Mouse (Mus musculus): ENCODE data around the gene Rere.

Gene Rere

GRCm38 (mm10) chr4:150608670-150609069 is 327.2 kb downstream of the Rere start:
- DNase-seq (ENCODE audit: low spot score): no peak

GRCm38 (mm10) chr4:150613715-150614114 is 332.3 kb downstream of the Rere start:
- DNase-seq (ENCODE audit: low spot score): no peak

GRCm38 (mm10) chr4:150615251-150616028 is 334.0 kb downstream of the Rere start:
- no peak for DNase-seq (ENCODE audit: low spot score)

- DNase-seq (ENCODE audit: low spot score): no peak
These were observed 334.6 kb downstream of the Rere start for GRCm38 (mm10) chr4:150616029-150616420.

- no peak for DNase-seq (ENCODE audit: low spot score)
These were observed 335.4 kb downstream of the Rere start for GRCm38 (mm10) chr4:150616841-150617240.

- no peak for DNase-seq (ENCODE audit: low spot score)
These were observed 337.6 kb downstream of the Rere start for GRCm38 (mm10) chr4:150619011-150619410.

- no peak for DNase-seq (ENCODE audit: low spot score)
These were observed 341.2 kb downstream of the Rere start for GRCm38 (mm10) chr4:150622641-150623040.

- no peak for DNase-seq (ENCODE audit: low spot score)
These were observed 342.9 kb downstream of the Rere start for GRCm38 (mm10) chr4:150624214-150624823.

GRCm38 (mm10) chr4:150624933-150625332 is 343.5 kb downstream of the Rere start:
- DNase-seq (ENCODE audit: low spot score): no peak

GRCm38 (mm10) chr4:150625425-150625824 is 344.0 kb downstream of the Rere start:
- DNase-seq (ENCODE audit: low spot score): peak; percentile 61

GRCm38 (mm10) chr4:150625951-150626732 is 344.7 kb downstream of the Rere start:
- peak; percentile 63 for DNase-seq (ENCODE audit: low spot score)

GRCm38 (mm10) chr4:150629266-150629665 is 347.8 kb downstream of the Rere start:
- DNase-seq (ENCODE audit: low spot score): no peak

GRCm38 (mm10) chr4:150635568-150635967 is 354.1 kb downstream of the Rere start:
- DNase-seq (ENCODE audit: low spot score): no peak

- no peak for DNase-seq (ENCODE audit: low spot score)
These were observed 355.2 kb downstream of the Rere start for GRCm38 (mm10) chr4:150636635-150637034.

- no peak for DNase-seq (ENCODE audit: low spot score)
These were observed 362.9 kb downstream of the Rere start for GRCm38 (mm10) chr4:150644299-150644698.

GRCm38 (mm10) chr4:150649327-150649726 is 367.9 kb downstream of the Rere start:
- DNase-seq (ENCODE audit: low spot score): no peak

GRCm38 (mm10) chr4:150651390-150652277 is 370.2 kb downstream of the Rere start, which contains the start of gene Slc45a1:
Slc45a1 (minus strand) TSS chr4:150652174.
- no peak for DNase-seq (ENCODE audit: low spot score)

GRCm38 (mm10) chr4:150653072-150653599 is 371.7 kb downstream of the Rere start:
- no peak for DNase-seq (ENCODE audit: low spot score)

GRCm38 (mm10) chr4:150655989-150656388 is 374.5 kb downstream of the Rere start:
- peak; percentile 81 for DNase-seq (ENCODE audit: low spot score)

- DNase-seq (ENCODE audit: low spot score): no peak
These were observed 375.1 kb downstream of the Rere start for GRCm38 (mm10) chr4:150656504-150656903.

GRCm38 (mm10) chr4:150659926-150660610 is 378.6 kb downstream of the Rere start:
- no peak for DNase-seq (ENCODE audit: low spot score)

All from yolk sac, embryonic 10.5 days (tissue).